Mouse (Mus musculus): ENCODE measurements around the gene Tlk2. TPM values are rescaled to one million over a fixed set of nuclear protein-coding genes. Genes with fewer than 3 reads are reported as not detected.

Gene Tlk2
- total RNA-seq, 2 experiments from 2014 or later: 44.4 to 54.1 TPM

- DNase-seq (ENCODE audit: extremely low spot score in 1 of 2, low spot score in 1 of 2): no peak
Observed at GRCm38 (mm10) chr11:105159673-105160360, 18.8 kb upstream of the Tlk2 start.

DNA sequence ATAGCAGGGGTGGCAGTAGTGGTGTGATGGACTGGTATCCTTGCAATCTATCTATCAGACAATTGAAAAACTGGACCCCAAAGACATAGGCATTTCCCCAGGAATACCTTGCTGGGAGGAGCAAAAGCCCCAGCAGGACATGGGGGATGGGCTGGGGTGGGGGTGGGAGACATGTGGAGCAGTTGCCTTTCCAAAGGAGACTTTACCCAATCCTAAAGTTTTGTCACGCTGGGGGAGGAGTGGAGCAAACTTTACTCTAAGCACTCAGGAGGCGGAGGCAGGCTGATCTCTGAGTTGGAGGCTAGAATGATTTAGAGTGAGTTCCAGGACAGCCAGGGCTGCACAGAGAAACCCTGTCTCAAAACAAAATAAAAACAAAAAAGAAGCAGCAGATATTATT, 17.2 kb upstream of the Tlk2 start:
- DNase-seq (ENCODE audit: extremely low spot score in 1 of 2, low spot score in 1 of 2): no peak

DNA sequence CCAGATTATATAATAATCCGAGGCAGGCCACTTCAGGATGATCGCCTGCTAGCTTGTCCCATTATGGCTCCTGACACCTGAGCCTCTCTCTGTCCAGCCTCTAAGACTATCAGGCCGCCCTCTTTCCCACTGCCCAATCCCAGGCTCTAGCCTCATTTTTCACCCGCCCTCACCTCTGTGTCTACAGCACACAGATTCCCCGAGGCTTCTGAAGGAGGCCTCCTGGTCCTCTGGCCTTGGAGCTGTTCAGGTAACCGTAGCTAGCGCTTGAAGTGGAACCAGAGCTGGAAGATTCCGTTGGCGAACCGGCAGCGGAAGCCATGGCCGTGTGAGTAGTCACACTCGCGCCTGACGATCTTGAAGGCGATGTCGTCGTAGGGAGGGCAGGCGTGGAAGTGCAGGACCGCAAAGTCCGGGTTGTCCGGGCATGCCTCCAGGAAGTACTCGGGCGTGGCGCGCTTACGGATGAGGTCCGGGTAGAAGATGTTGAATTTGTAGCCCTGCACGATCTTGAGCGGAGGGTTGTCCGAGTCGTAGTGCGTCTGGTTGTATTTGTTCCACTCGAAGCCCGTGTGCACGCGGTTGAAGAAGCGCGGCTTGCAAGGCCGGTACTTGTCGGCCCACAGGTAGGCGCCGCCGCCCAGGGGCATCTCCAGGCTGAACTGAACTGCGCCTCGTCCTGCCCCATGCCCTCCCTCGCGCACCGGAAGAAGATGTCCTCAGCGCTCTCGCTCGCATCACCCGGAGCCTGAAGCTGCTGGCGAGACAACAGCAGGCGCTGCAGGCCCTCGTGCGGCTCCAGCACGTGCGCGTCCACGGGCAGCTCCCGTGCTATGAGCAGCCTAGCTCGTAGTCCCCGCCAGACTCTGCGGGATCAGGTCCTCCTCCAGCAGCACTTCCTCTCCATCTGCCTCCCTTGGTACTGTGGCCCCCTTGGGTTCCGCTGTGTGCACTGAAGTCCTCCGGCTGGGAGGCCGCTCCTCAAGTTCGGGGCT, 13.8 kb upstream of the Tlk2 start:
- no peak for DNase-seq (ENCODE audit: extremely low spot score in 1 of 2, low spot score in 1 of 2)

DNA sequence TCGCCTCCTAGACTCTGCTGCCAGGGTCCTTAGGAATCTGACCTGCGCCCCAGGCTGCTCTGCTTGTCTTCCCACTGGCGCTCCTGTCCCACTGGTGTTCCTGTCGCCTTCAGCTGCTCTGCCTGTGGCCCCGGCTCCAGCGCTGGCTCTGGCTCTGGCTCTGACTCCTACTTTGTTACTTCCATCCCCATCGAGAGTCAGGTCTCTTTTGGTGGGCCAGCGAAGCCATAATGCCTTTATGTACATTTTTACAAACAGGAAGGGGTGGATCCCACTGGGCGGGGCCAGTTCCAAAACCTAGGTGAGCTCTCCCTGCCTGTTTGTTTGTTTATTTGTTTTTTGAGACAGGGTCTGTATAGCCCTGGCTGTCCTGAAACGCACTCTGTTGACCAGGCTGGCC, 11.8 kb upstream of the Tlk2 start:
- DNase-seq (ENCODE audit: extremely low spot score in 1 of 2, low spot score in 1 of 2): no peak

- DNase-seq (ENCODE audit: extremely low spot score in 1 of 2, low spot score in 1 of 2): no peak
Observed at GRCm38 (mm10) chr11:105179523-105179922, 916 bp downstream of the Tlk2 start.

- DNase-seq (ENCODE audit: extremely low spot score in 1 of 2, low spot score in 1 of 2): peak; percentile 8 to 31
Observed at GRCm38 (mm10) chr11:105180471-105181091, 2.0 kb downstream of the Tlk2 start.

DNA sequence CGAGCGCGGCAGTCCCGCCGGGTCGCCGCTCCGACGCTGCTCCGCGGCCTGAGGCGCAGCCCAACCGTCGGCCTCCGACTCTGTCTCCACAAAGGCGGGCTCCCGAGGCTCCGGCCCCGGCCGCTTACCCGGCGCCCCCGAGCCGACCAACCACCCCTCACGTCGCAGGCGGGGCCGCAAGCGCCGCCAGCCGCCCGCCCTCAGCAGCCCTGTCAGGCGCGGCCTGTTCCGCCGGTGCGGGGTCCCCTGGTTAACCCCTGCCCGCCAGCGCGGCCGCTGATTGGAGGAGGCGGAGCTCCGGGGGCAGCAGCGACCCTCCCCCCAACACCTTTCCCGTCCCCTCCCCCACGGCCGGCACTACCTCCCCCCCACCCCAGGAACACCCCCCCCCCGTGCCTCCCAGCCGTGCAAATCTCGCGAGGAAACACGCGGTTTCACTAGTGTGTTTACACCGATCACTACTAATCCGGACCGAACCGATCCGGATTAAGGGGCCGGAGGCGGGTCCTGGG, 2.6 kb downstream of the Tlk2 start:
- peak; percentile 84 to 95 for DNase-seq (ENCODE audit: extremely low spot score in 1 of 2, low spot score in 1 of 2)

GRCm38 (mm10) chr11:105181689-105182460, 3.3 kb downstream of the Tlk2 start:
- DNase-seq (ENCODE audit: extremely low spot score in 1 of 2, low spot score in 1 of 2): peak; percentile 19 to 45

DNA sequence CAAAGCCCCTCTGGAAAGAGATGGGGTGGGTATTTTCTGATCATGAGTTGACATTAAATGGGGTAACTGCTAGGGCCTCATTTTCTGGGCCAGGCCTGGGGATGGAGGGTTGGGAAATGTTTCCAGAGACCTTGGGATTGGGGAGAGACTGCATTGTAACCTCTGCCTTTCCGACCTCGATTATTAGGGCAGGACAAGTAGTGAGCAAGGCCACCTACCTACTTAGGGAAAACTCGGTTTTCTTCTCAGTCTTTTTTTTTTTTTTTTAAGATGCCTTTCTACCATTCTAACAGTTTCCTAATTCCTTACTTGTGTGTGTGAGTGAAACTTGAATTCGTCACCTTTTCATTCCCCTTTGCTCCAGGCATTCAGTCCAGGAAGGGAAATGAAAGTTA, 3.9 kb downstream of the Tlk2 start:
- DNase-seq (ENCODE audit: extremely low spot score in 1 of 2, low spot score in 1 of 2): no peak

DNA sequence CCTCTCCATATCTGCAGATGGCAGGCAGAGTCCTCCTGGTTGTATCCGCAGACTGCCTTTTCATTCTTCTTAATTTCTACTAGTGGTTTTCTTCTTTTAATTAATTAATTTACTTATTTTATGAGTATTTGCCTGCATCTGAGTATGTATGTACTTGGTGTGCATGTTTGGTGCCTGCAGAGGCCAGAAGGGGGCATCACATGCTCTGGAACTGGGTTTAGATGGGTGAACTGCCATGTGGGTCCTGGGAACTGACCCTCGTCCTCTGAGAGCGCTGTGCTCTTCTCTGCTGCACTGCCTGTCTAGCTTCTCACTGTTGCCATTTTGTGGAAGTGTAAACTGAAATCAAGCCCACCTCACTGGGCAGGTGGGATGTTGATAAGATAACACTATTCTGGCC, 6.1 kb downstream of the Tlk2 start:
- no peak for DNase-seq (ENCODE audit: extremely low spot score in 1 of 2, low spot score in 1 of 2)

DNA sequence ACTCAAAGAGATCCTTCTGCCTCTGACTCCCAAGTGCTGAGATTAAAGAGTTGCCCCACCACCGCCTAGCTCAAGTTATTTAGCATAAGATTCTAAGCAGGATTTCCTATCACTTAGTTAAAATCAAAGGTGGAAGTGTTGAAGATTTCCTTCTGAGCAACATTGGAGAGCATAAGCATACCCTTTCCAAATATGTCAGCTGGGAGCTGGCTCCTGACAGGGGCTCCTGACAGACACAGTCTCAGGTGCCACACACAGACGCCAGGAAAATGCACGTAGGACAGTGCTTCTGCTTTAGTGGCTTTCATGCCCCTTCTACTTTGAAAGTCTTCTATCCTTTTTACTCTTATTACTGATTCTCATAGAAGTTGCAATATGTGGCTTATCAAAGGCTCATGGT, 13.6 kb downstream of the Tlk2 start:
- no peak for DNase-seq (ENCODE audit: extremely low spot score in 1 of 2, low spot score in 1 of 2)

- no peak for DNase-seq (ENCODE audit: extremely low spot score in 1 of 2, low spot score in 1 of 2)
Observed at GRCm38 (mm10) chr11:105196893-105197662, 18.5 kb downstream of the Tlk2 start.

GRCm38 (mm10) chr11:105202403-105202802, 23.8 kb downstream of the Tlk2 start:
- DNase-seq (ENCODE audit: extremely low spot score in 1 of 2, low spot score in 1 of 2): peak in 1 of 2 experiments; percentile 8

- DNase-seq (ENCODE audit: extremely low spot score in 1 of 2, low spot score in 1 of 2): no peak
Observed at GRCm38 (mm10) chr11:105210007-105210406, 31.4 kb downstream of the Tlk2 start.

- DNase-seq (ENCODE audit: extremely low spot score in 1 of 2, low spot score in 1 of 2): no peak
Observed at GRCm38 (mm10) chr11:105214257-105214656, 35.6 kb downstream of the Tlk2 start.

DNA sequence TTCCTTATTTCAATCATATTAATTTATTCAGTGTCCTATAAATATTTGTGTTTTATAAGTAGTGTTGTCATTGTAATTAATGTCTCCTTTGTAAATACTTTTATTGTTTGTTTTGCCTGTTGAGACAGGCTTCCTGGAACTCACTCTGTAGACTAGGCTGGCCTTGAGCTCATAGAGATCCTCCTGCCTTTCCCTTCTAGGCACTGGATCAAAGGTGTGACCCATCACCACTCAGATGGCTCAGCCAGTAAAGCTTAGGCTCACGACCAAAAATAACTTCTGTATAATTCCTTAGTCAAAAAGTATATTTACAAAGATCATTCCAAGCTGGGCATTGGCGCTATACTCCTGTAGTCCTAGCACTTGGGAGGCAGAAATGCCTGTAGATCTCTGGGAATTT, 39.2 kb downstream of the Tlk2 start:
- DNase-seq (ENCODE audit: extremely low spot score in 1 of 2, low spot score in 1 of 2): no peak

DNA sequence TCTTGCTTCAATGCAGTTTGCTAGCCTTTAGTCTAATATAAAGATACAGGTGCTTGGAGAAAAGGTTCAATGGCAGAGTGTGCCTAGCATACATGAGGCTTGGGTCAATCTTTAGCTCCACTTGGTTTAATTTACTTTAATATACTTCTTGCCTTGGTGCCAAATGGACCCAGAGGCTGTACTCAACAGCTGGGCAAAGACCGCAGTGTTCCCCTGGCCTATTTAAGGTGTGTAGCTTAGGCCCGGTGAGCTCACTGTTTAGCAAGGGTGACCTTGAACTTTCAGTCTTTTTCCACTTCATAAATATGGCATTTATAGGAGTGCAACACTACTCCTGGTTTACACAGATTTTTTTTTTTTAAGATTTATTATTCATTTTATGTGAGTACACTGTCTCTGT, 55.9 kb downstream of the Tlk2 start:
- no peak for DNase-seq (ENCODE audit: extremely low spot score in 1 of 2, low spot score in 1 of 2)

GRCm38 (mm10) chr11:105240991-105241390, 62.4 kb downstream of the Tlk2 start:
- DNase-seq (ENCODE audit: extremely low spot score in 1 of 2, low spot score in 1 of 2): no peak

DNA sequence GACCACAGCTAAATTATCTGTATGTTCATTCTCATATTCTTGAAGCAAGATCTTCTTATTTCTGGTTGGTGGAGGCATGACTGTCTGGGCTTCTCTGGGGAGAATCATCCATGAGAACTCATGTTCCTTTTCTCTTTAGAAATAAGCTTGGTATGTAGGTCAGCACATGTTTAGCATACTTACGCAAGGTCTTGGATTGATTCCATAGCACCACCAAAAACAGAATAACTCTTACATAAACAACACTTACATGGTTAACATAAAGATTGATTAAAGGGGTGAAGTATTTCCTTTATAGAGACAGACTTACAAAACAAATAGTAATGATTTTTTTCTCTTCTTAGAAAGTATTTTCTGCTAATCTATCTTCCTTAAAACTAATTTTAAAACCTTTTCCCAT, 67.8 kb downstream of the Tlk2 start:
- no peak for DNase-seq (ENCODE audit: extremely low spot score in 1 of 2, low spot score in 1 of 2)
